Mouse (Mus musculus) stomach, postnatal 0 days (tissue): ENCODE results near the gene Rex1bd.

Source experiments
- CTCF ChIP-seq: IDR thresholded peaks from 2 replicates; pipeline ENCODE4 v1.5.1; 2016; ENCODE audit warnings: antibody characterized with exemption, low read depth, mild to moderate bottlenecking, moderate library complexity
- EP300 ChIP-seq: optimal IDR thresholded peaks from 2 replicates; pipeline ENCODE3; 2016; ENCODE audit warnings: antibody characterized with exemption

GRCm38 (mm10) chr8:70461765-70462515 lies 44.6 kb downstream of the Rex1bd start:
- no peak for TF ChIP-seq EP300
- TF ChIP-seq CTCF = no peak
